Mouse (Mus musculus) 416B (cell line): Measurements from ENCODE around the gene Vcam1.

Experiments
- DNase-seq: peaks from one replicate; pipeline ENCODE4 v3.0.0; 2011; ENCODE audit warnings: low read depth

Vcam1 gene

DNA sequence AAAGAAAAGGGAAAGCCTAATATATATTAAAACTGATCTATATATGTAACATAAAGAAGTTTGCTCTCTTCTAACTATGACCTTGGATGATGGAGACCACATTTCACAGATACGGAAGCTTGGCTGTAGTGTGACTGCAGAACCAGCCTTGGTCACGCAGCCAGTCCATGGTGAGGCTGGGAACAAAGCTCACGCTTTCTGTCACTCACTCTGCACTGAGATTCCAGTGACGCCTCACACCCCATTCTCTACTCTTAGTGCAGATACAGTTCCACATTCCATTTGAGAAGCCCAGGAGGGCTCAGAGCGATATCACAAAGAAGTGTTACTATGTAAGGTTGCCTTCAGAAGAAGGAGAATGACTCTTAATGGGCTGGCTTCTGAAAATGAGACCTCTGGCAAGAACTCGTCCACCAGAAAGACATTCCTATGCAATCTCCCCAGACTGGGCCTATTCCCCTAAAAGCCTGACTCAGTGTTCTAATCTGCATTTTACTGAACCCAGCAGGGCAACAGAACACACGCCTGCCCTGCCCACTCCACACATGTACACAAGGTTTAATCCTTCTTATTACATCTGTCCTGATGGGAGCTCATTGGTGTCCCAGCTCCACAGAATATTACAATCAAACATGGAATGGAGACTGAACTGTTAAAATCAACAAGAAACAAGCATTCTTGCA, 2.8 kb downstream of the Vcam1 start:
- no peak for DNase-seq

DNA sequence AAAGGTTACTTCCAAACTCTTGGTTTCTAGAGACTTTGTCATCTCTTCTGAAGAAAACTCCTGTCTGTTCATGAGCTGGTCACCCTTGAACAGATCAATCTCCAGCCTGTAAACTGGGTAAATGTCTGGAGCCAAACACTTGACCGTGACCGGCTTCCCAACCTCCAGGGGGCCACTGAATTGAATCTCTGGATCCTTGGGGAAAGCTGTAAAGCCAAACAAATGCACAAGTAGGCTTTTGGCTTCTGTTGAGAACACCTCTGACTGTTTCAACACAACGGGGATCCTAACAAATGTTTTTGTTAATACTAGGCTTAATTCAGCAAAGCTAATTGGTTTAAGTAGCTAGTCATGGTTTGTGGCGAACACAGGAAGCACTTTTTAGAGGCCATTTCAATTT, 3.4 kb downstream of the Vcam1 start:
- DNase-seq = no peak

DNA sequence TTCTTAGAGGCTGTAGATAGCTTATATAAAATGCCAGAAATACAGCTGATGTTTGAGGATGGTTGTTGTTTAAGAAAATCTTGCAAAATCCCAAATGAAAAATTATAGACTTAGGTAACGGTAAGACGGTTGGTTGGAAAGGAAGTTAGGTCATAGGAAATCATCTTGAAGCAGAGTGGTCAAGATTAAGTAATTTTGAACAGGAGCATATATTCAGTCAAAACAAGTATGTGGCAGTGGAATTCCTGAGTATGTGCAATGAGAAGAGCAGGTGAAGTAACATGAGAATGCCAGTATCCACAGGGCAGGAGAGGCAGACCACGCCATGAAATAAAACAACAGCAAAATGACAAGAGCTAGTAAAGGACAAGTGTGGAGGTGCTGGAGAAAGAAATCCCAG, 5.7 kb downstream of the Vcam1 start:
- DNase-seq = peak; percentile 29

DNA sequence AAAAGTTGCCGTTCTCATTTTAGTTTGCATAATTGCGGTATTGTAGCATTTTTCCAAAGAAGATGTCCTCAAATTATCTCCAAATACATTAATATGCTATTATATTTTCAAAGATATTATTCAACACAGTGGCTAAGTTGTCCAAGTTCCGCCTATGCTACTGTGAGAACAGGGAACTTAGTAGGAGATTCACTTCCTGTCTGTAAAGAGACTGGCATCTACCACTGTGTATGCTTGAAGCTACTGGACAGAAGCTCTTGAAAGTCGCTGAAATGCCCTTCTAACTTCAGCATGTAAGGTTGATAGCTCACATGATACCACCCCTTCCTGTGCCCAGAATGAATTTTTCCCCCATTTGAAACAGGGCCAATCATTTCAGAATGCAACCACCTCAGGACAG, 6.8 kb downstream of the Vcam1 start:
- DNase-seq = no peak

DNA sequence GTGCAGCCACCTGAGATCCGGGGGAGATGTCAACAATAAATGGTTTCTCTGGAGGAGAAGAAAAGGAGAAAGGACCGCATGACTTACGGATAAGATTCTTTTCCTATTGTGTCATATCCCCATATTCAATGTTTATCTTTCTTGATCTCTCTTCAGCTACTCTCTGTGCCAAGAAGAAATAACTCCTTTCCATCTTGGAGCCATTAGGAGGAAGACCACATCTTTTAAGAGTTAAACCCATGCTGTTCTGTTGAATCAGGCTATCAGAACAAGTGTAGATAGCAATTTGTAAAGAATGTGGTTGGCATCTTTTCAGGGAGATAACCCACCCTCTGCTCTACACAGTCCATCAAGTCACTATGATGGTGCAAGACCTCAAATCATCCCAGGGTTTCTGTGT, 8.5 kb downstream of the Vcam1 start:
- DNase-seq = no peak

DNA sequence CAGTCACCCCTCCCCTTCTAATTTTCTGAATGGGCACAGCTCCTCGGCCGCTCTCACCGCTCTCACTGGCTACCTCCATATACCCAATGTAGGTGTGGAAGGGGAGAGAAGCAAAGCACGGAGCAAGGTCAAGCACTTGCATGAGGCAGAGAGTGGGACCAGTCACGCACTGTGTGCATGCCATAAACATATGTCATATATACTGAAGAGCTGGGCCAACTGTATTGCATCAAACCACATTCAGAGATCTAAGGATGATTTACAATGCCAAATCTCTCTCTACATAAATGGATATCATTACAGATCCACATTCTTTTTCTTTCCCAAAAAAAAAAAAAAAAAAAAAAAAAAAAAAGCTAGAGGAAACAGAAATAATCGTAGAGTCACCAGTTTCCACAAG, 9.1 kb downstream of the Vcam1 start:
- DNase-seq = no peak

DNA sequence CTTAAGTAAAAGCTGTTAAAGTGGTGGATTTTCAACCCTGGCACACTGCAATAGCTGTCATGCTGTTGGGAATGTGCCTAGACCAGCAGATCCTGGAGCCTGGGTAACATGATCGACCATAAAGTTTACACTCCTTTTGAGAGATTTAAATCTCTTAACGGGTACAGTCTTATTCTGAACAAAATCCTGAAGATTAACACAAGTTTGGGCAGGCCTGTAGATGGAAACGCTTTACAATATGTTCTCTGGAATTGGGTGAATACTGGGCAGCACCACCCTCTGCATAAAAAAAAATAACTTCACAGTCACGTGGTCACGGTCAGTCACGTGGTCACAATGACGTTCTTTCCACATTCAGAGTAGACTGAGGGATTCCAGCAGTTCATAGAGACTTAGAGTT, 10.3 kb downstream of the Vcam1 start:
- no peak for DNase-seq

DNA sequence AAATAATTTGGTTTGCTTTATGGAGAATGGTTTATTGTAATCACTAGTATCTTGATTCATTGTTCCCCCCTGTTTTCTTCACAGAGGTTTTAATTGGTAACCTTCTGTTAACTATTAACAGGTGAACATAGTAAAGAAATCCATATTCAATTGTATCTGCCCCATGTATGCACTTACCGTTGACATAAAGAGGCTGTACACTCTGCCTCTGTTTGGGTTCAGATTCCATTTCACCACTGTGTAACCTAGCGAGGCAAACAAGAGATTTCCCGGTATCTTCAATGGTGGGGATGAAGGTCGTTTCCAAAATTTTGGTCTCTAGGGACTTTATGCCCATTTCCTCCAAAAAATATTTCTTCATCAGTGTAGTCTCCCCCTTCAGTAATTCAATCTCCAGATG, 12.4 kb downstream of the Vcam1 start:
- no peak for DNase-seq

DNA sequence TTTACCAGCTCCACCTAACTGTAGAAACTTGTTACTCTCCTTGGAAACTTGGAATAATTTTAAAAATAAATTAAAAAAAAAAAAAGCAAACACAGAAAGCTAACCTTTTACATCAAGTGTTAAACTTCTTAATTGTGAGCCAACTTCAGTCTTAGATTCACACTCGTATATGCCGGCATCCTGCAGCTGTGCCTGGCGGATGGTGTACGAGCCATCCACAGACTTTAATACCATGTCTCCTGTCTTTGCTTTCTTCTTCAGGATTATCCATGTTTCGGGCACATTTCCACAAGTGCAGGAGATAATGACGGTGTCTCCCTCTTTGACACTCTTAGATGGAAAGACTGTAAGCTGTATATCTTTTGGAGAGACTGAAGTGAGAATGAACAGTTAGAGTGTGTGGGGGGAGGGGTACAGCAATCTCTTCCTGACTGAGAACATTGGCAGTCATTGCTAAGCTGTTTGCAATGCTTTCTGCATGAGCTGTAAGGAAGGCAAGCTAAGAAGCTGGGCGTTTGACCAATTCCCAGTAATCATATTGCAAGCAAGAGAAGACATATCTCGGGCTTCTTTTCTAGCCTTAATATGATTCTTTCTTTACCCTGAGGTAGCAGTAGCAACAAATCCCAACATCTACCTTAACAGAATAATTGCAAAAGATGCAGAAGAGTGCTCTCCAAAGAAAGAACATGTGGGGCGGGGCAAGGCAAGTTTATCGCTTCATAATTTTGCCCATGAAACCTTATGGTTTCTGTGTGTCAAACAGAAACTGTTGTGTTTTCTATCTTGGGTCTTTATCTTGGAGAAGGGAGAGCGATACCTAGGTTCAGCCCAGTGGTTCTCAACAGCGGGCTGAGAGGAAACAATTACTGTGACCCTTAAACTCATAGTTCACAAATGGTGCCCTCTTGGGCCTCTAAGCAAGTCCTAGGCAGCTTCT, 15.0 kb downstream of the Vcam1 start:
- DNase-seq = no peak

DNA sequence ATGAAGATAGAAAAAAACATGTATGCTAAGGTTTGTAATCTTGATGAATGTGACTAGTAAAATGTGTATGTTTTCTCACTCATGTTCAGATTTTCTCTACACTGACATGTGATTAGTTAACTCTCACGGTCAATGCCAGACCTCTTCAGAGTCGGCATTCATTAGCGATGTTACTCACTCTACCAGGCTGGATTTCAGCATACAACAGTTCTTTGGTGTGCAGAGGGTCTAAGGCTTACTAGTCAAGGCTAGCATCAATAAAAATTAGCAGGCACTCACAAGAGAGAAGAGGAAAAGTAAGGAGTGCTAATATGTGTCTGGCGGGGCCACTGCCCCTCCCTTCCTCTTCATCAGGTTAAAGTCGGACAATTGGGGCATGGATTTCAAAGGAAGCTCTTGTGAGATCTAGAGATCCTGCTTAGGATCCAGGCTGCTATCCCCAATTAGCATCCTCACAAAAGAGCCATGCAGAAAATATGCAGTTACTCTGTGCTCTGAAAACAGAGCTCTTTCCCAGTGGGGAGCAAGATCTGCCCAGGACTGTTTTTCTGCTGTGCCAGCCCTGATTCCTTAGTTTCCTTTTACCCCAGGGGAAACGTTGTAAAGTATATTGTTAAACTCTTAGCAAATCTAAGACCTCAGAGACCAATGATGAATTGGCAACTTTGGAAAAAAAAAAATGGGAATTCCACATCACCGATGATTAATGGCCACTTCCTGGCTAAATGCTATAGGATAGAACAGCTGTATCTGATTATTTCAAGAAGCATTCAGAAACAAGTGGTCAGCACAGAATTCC, 15.8 kb downstream of the Vcam1 start:
- no peak for DNase-seq

DNA sequence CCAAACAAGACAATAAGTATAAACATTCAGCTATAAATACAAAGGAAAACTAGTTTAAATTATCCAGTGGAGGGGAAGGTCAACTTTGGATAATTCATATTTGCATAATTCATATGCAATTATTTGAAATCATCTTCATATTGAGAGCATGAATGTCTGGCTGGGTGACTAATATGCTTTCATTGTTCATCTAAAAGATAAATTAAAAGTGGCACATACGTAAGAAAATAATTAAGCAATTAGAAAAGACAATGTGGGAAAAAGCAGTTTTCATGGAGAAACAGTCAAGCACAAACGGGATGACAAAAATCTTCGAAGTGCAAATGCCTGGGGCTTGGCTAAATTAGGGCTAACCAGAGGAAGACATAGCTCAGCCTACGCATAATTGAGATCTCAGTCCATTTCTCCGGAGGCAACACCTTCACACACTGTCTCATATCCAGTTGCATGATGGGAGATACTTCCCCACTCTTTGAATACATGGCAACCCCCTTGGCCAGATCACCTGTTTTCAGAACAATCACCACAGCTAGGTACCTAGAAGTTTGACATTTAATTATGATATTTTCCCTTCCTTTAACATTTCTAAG, 16.6 kb downstream of the Vcam1 start:
- DNase-seq = no peak

DNA sequence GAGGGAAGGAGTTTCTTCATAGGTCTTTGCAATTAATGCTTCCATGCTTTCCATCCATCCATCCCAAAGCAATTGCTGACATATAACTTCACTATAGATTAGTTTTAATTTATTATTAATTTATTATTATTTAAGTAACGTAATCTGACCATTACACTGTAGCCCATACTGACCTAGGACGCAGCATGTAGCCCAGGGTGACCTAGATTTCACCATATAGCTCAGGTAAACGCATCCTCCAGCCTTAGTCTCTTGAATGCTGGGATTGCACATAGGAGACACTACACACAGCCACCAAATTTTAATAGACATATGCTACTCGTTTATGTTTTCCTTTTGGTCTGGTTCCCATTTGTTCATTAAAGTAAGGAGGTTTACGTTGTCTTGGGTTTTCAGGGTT, 23.8 kb downstream of the Vcam1 start:
- no peak for DNase-seq

DNA sequence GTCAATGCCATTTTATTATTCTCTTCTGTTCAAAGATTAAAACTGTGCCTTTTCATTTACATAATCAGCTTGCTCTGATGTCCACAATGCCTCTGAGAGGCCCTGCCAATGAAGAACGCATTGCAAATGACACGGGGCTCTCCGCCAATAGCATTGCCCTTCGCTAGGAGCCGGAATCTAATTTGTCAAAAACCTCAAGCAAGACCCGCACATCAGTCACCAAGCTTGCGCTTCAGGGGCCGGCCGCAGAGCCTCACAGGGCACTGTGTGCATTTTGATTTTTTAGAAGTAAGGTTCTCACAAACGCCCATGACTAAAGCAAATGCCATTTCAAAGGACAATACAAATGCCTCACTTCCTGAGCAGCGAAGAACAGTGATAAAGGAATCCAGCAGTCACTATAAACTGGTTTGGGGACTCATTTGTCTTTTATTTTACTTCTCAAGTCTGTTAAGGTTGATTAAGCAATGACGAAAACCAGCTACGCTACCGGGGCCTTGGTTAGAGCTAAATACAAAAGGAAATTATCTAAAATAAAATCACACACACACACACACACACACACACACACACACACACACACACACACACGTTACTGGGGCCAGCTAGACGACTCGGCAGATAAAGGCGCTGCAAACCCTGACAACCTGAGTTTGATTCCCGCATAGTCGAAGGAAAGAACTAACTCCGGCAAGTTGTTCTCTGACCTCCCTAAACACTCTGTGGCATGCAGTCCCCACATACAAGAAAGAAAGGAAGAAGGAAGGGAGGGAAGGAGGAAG, 24.4 kb downstream of the Vcam1 start:
- no peak for DNase-seq

DNA sequence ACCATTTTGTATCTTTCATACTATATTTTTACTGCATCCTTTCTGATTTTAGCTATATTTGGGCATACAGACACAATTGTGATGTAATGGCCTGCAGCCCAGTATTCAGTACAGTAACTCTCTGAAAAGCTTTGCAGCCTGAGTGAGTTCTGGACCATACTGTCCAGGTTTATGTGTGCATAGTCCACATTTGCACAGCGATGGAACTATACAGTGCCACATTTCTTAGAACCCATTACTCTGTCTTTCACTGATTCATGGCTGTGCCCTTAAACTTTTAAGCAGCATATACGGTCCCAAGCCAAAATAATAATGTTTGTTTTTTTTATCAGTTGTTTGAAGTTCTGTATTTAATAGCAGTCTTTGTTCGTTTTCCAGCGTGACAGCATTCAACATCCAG, 25.2 kb downstream of the Vcam1 start:
- DNase-seq = no peak

DNA sequence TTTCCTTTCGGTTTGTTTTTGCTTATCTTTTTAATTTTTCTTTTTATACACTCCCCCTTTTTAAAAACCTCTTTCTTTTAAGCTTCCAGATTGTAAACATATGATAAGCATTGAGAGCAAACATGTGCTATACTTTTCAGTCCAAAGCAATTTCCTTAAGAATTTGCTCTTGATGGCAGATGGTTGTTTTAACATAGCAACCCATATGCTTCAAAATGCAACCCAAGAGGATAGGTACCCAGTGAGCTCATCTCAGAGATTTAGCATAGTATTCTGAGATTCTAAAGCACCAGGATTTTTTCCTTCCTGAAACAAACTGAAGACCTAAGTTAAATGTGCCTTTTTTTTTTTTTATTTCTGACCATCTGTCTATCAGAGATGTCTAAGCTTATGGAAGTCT, 28.6 kb downstream of the Vcam1 start:
- DNase-seq = no peak

DNA sequence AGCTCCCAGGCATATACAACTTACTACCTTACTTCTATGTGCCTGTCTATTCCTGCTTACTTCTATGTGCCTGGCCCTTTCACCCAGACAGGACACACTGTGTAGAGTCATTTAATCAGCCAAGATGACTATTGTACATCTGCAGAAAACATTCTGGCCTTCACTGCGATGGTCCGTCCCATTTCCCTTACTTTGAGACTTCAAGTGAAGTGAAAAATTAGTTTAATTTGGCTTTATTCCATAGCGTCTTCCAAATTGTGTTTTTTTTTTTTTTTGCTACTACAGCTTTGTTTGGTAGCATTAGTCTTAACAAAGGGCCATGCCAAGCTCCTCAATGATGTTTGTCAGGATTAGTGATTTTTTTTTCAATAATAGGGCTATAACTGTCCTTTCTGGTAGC, 33.6 kb downstream of the Vcam1 start:
- DNase-seq = no peak

DNA sequence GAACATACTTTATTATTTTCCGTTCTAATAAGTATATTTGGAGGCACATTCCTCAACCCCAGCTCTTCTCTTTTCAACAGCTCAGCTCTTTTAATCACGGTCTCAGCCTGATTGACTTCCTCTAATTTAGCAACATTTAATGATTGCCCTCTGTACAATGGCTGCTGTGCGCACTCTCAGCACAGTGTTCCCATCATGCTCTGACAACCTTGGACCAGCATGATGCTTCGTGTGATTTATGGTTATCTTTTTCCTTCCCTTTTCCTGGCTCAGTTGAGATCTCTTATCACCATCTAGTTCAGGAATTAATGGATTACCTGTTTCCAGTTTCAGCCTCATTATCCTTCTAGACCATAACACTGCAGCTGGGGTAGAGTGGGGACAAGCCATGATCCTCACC, 34.2 kb downstream of the Vcam1 start:
- no peak for DNase-seq

DNA sequence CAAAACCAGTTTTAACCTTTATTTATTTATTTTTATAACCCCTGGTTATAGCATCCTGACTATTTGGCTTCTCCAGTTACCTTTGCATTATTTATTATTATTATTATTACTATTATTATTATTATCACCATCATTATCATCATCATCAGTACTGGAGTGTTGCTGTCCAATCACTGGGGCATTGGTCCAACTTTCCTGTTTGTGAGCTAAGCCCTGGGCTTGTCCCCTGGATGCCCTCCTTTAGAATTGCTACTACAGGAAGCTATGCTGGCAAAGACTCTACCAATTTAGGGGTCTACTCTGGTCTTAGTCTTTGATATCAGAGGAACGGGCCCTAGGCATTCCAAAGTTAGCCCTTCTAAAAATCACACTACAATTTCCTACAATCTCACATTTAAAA, 34.6 kb downstream of the Vcam1 start:
- DNase-seq = no peak

DNA sequence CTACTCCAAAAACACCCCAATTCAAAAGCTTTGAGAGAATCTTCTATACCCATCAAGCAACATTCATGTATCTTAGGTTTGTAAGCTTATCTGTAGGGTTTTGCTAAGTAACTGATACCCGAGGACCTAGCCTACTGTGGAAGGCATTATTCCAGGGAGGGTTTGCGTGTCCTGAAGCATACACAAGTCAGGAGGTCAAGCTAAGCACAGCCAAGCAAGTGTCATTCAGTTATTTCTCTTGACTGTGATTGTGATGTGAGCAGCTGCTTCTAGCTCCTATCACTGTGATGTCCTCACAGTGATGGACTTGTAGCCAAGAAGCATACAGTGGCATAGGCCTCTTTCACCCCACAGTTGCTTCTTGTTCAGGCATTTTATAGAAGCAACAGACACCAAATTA, 35.2 kb downstream of the Vcam1 start:
- no peak for DNase-seq

DNA sequence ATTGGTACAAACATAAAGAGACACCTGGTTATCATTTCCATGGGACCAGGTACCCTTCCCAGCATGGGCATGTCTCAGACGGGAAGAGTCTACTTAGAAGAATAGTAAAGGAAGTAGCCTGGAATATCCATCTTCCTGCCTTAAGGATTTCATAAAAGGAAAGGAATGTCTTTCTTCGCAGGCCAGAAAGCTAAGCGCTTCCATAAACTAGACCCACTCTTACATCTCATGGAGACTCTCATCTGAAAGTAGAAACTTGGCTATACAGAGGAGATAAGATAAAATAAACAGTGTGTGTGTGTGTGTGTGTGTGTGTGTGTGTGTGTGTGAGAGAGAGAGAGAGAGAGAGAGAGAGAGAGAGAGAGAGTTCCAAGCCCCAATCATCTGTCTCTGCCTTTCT, 36.9 kb downstream of the Vcam1 start:
- no peak for DNase-seq

DNA sequence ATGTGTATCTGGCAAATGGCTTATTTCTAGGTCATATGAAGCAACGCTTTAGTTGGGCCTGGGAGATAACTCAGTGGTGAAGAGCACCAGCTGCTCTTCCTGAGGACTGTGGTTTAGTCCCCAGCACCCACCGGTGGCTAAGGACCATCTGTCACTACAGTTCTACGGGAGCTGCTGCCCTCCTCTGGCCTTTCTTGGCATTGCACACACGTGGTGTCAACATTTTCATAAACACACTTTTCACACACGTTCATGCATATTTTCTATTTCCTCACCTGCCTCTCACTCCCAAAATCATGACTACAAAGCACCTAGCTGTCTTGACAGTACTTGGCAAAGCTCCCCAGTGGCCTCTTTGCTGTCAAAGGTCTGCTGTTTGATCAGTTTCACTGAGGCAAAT, 37.8 kb downstream of the Vcam1 start:
- no peak for DNase-seq

DNA sequence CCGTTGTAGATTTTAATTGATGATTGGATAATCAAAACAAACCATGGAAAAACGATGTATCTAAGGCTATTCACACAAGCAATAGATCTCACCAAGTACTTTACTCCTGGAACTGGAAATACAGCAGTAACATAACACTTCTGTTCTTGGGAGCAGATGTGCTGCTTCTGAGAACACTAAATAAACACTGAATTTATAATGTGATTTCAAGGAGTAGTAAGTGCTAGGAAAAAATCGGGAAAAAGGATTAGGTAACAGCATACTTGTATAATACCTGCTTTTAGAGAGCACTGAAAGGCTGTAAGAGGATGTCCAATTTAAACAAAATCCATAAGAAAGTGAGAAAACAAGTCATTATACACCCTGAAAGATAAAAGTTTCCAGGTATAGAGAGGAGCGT, 43.5 kb downstream of the Vcam1 start:
- no peak for DNase-seq
